Mouse (Mus musculus) R1 (cell line): ENCODE measurements around the gene Tbcd.

Experiments
- DNase-seq: peaks from one replicate; pipeline ENCODE4 v3.0.0-alpha.2; 2018; ENCODE audit warnings: low read depth, low spot score

Gene Tbcd

DNA sequence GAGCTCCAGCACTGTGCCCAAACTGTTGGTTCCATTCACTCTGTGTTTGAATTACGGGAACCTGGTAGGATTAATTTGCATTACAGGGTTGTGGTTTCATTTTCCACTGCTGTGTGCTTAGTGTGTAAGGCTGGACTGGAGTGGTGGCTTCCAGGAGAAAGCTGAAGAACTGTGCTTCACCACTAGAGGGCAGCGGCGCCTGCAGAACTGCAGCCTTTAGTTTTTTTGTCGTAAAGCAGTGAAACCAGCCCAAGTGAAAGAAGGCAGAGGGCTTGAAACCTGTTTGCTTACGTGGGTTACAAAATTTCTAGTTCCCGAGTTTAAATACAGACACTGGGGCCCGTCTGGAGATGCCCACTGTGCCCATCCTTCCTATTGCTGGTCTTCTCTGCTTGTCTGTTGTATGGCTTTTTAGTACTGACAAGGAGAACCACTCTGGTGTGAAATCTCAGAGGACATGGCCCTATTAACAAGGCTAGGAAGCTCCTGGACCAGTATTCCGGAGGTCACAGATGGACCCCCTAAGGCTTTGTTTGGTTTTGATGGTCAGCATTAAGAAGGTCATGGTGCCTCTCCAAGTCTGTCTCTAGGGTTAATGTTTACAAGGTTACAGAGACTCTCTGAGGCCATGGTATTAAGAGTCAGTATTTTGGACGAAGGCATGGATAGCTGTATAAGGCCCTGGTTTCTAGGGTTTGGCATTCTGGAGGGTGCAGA lies 24.1 kb downstream of the Tbcd start:
- DNase-seq, result peak; percentile 64

DNA sequence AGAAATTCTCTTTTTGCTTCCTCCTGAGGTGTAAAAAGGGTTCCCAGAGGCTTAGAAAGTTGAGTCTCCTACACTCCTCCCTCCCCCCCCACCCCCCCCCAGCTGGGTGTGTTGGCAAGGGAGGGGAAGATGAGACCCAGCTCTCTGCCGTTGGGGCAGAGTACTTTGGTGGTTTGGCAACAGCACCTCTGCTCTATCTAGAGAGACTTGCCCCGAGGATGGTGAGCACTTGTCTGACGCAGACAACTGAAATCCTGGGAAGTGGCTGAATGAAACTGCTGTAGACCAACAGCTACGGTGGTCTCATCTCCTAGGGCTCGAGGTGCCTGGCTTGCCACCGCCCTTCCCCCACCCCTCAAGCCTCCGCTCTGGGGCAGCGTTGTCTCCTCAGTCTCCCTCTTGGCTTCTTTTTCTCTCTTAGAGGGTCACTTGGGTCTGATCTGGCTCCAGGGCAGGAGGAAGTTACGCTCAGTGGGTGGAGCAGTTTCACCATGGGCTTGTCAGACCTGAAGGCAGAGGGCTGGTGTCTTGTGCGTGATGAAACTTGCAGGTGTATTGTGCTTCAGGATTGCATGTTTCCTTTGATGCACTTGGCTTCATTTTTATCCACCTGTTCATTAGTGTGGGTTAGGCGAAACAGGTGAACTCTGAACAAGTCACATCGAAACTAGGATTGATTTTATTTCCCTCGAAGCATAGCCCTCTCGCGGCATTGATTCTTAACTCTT lies 27.9 kb downstream of the Tbcd start:
- no peak for DNase-seq

- no peak for DNase-seq
Measured at GRCm38 (mm10) chr11:121481129-121481528, 29.4 kb downstream of the Tbcd start.

DNA sequence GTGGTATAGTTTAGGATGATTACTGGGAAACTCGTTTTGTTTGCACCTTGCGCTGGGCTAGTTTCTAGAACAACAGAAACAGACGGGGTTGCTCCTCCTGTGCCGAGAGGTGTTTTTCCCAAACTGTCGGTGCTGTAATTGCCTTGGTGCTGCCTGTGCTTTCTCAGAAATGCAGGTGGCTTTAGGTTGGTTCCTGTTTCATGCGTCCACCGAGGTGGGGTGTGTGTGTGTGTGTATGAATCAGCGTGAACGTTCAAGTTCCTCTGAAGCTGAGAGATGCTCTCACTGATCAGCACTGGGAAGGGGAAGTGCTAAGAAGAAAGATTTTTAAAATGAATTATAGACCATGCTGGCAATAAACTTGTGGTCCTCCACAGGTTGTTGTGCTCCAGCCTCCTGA lies 34.1 kb downstream of the Tbcd start:
- DNase-seq, result no peak

GRCm38 (mm10) chr11:121490651-121491050 lies 38.9 kb downstream of the Tbcd start:
- DNase-seq, result no peak

- DNase-seq, result no peak
Measured at GRCm38 (mm10) chr11:121500595-121500994, 48.8 kb downstream of the Tbcd start.

GRCm38 (mm10) chr11:121501525-121501924 lies 49.8 kb downstream of the Tbcd start:
- DNase-seq, result no peak

DNA sequence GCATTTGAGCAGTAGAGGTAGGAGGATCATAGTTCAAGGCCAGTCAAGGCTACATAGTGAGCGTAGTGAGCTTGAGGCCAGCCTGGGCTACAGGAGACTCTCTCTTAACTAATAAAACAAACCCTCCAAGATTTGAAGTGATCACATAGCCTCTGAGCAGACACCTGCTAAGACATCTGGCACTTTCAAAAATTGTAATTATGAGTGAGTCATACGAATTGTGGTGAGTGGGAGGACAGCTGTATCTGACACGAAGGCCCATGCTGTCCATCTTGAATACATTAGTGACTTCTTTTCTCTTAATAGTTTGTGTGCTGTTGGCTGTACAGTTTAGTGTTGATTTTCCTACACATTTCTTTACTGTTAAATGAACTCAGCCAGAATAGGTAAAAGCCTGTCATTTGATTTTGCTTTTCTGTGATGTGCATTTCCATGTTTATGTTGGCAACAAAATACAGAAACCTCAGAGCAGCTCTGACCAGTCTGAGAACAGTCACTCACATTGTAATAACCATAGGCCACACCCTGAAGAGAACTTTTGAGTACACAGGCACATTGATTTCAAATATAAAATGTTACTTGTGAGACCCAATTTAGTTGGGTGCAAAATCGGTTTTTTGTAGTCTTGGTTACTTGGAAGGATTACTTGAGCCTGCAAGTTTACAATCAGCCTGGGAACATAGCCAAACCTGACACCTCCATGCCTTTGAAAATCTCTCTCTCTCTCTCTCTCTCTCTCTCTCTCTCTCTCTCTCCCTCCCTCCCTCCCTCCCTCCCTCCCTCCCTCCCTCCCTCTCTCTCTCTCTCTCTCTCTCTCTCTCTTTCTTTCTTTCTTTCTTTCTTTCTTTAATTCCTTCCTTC lies 50.5 kb downstream of the Tbcd start:
- no peak for DNase-seq

GRCm38 (mm10) chr11:121508478-121508877 lies 56.7 kb downstream of the Tbcd start:
- DNase-seq, result no peak

- DNase-seq, result no peak
Measured at GRCm38 (mm10) chr11:121510512-121511246, 58.9 kb downstream of the Tbcd start.

GRCm38 (mm10) chr11:121512896-121513572 lies 61.3 kb downstream of the Tbcd start:
- no peak for DNase-seq

- no peak for DNase-seq
Measured at GRCm38 (mm10) chr11:121515996-121516395, 64.2 kb downstream of the Tbcd start.

- no peak for DNase-seq
Measured at GRCm38 (mm10) chr11:121516906-121517305, 65.2 kb downstream of the Tbcd start.

DNA sequence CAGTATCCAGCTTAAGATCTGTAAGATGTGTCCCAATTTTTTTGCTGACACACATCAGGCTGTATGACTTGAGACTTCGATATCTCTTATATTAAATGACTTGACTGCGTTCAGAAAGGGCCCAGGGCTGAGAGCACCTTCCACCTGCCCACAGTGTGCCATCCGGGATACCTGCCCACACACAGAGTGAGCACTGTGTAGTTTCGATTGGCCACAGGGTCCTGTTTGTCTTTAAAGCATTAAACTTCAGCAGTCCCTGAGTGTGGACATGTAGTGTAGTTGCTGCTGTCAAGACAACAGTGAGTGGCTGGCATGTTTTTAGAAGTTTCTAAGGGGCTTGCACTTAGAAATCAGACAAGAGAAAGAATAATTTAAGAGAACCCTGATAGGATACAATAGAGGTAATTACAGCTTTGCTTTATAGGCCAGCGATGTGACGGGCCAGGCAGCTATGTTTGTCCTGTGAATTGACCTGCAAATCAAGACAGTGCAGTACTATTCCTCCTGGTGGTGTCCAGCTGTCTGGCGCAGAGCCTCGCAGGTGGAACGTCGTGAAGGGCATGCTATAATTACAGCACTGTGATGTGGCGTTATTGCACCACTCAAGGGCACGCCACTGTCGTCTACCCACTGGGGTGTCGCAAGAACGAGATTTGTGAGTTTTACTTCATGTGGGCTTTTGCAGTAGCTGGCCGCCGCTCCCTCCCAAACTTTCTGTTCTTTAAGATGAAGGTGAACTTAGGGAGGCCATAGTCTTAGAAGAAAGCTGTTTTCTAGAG lies 66.1 kb downstream of the Tbcd start:
- no peak for DNase-seq

DNA sequence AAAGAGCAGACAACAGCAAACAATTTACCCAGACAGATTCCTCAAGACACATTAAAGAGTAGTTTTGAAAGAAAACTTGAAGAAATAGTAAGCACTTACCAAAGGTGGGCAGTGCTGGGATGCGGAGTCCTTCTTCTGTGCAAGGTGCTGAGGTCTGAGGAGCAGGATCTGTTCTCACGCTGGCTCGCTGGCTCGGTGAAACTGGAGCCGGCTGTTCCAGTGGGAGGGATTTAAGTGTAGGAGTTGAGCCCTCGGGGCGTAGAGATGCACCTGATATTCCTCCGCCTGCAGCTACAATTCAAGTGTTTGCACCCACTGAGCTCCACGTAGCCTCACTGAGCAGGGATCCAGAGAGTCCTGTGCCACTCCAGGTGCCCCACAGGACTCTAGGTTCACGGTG lies 67.4 kb downstream of the Tbcd start, which contains the start of gene Zfp750:
Gene Zfp750 (minus strand): TSS at position 203 of the 400 bp plus-strand sequence.
- peak; percentile 75 for DNase-seq

GRCm38 (mm10) chr11:121519703-121520102 lies 68.0 kb downstream of the Tbcd start:
- peak; percentile 25 for DNase-seq

- DNase-seq, result no peak
Measured at GRCm38 (mm10) chr11:121520761-121521160, 69.0 kb downstream of the Tbcd start.

DNA sequence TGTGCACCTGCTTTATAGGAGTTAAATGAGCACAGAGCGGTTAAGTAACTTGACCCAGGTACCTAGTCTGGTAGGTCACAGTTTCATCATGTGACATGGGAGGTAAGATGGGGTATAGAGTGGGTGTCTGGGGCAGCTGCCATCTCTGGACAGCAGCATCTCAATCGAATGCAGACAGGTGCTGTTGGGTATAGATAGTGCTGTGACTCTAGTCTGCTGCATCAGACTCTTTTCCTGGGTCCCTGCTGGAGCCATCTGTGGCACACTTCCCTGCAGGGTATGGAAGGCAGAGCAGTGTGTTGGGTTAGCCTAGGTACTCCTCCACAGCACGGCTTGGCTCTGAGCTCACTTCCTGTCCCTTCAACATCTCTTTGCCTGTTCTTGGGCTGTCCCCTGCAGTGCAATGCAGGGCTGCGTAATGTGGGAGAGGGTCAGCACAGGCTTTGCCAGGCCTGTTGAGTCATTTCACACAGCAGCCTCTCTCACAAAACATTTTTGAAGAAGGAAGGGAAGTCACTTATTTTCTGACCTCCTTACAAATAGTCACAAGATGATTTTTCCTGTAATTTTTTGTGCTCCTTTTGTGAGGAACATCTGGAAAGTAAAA lies 70.5 kb downstream of the Tbcd start:
- no peak for DNase-seq

- DNase-seq, result no peak
Measured at GRCm38 (mm10) chr11:121524191-121524590, 72.4 kb downstream of the Tbcd start.

DNA sequence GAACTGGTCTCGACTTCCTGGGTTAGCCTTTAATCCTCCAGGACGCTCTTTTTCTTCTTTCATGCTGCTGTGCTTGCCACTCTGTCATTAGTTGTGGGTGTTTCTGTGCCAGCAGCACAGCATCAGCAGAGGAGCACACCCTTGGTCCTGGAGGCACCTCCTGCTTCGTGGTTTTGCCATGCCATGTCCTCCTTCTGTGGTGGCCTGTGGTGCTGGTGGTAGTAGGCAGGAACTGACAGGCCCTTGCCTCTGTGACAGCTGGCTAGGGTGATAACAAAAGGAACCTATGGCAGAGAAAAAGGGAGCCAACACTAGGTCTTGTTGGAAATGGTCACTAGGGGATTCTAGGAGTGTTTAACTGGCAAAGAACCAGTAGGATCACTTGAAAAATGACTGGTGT lies 78.0 kb downstream of the Tbcd start:
- DNase-seq, result no peak
